Mouse (Mus musculus) cortical plate, adult 2 months (tissue): Measurements from ENCODE around the gene Scn1b.

Experiments used
- CTCF ChIP-seq: fragments of 200-500 bp; IDR thresholded peaks from 2 replicates; pipeline ENCODE4 v1.5.1; 2011; ENCODE audit warnings: mild to moderate bottlenecking, control low read depth, low read length; ENCODE audit not compliant: insufficient read depth; ENCODE audit errors: extremely low read depth
- POLR2A ChIP-seq: fragments of 200-500 bp; IDR thresholded peaks from 2 replicates; pipeline ENCODE4 v1.6.1; 2011; ENCODE audit warnings: mild to moderate bottlenecking, low read length, control low read depth; ENCODE audit not compliant: insufficient read depth; ENCODE audit errors: extremely low read depth

DNA sequence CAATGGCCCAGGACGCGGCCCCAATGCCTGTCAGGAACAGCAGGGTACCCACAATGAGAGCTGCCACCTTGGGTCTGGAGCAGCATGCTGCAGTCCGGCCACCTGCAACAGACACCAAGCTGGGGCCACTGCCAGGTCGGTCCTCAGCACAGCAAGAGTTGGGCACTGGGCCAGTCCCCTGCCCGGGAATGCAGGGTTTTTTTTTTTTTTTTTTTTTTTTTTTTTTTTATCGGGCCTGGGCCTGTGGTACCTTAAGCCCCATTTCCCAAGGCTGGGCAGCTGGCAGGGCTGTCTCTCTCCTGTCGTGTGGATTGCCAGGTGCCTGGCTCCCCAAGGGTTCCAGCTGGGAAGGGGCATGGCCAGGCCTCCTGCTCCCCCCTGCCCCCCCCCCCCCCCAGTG lies 17.7 kb downstream of the Scn1b start:
- no peak for TF ChIP-seq CTCF
- no peak for TF ChIP-seq POLR2A
